Mouse (Mus musculus) CH12.LX (cell line): Measurements from ENCODE around the gene Actl6b. TPM values are rescaled to one million over a fixed set of nuclear protein-coding genes. Genes with fewer than 3 reads are reported as not detected.

Source experiments
- DNase-seq: peaks from one replicate; pipeline ENCODE4 v3.0.0-alpha.2; 2013; ENCODE audit errors: extremely low read depth
- H3K27ac ChIP-seq: 2 replicates; pipeline ENCODE4 v1.5.1; 2012; ENCODE audit warnings: low read depth, mild to moderate bottlenecking, control low read depth, moderate library complexity; ENCODE audit not compliant: insufficient read depth
- H3K27me3 ChIP-seq: replicated peaks from 2 replicates; pipeline ENCODE3; 2012; ENCODE audit warnings: inconsistent platforms
- H3K36me3 ChIP-seq, 2 experiments: replicated peaks in 1 of 2; 2 replicates each; pipeline versions ENCODE3 to v1.6.1; 2012; ENCODE audit warnings: inconsistent platforms in 1 of 2, low read length in 1 of 2, mild to moderate bottlenecking in 1 of 2, mixed read lengths in 1 of 2, moderate library complexity in 1 of 2; ENCODE audit not compliant: control insufficient read depth in 1 of 2, insufficient read depth in 1 of 2
- H3K4me1 ChIP-seq, 2 experiments: 2 replicates each; pipeline ENCODE4 v1.6.1; 2012; ENCODE audit warnings: inconsistent platforms in 1 of 2, moderate library complexity in 1 of 2; ENCODE audit not compliant: insufficient read depth in 2 of 2, control insufficient read depth in 1 of 2
- H3K4me2 ChIP-seq: 2 replicates; pipeline ENCODE4 v1.6.1; 2012; ENCODE audit warnings: low read depth, mild to moderate bottlenecking, control low read depth; ENCODE audit not compliant: poor library complexity, insufficient read depth, severe bottlenecking
- H3K4me3 ChIP-seq, 3 experiments: fragments of 150-350 bp in 1 of 3; sonication (generic) in 1 of 3; replicated peaks in 1 of 3; 2 replicates each; pipeline versions ENCODE3 to v1.5.1; 2011 to 2012; ENCODE audit warnings: low read depth in 2 of 3, low read length in 2 of 3, mild to moderate bottlenecking in 2 of 3, moderate library complexity in 2 of 3, control low read depth in 1 of 3, improper control_type of control experiment in 1 of 3, inconsistent platforms in 1 of 3, mixed read lengths in 1 of 3; ENCODE audit not compliant: poor library complexity in 1 of 3
- H3K79me2 ChIP-seq: replicated peaks from 2 replicates; pipeline ENCODE4 v1.6.1; 2012; ENCODE audit warnings: mild to moderate bottlenecking, moderate library complexity; ENCODE audit not compliant: control insufficient read depth, poor library complexity, insufficient read depth, severe bottlenecking; ENCODE audit errors: extremely low read depth
- H3K9ac ChIP-seq: 2 replicates; pipeline ENCODE4 v1.6.1; 2012; ENCODE audit warnings: low read depth, mild to moderate bottlenecking, control low read depth, moderate library complexity; ENCODE audit not compliant: insufficient read depth
- H3K9me3 ChIP-seq: replicated peaks from 2 replicates; pipeline ENCODE3; 2012; ENCODE audit warnings: low read length, inconsistent platforms, mixed read lengths
- CHD1 ChIP-seq: IDR thresholded peaks from 2 replicates; pipeline ENCODE4 v1.6.1; 2012; ENCODE audit warnings: low read depth, low read length, improper control_type of control experiment, inconsistent platforms
- CHD2 ChIP-seq: IDR thresholded peaks from 2 replicates; pipeline ENCODE4 v1.6.1; 2011; ENCODE audit warnings: low read length, improper control_type of control experiment
- E2F4 ChIP-seq: IDR thresholded peaks from 2 replicates; pipeline ENCODE4 v1.6.1; 2011; ENCODE audit warnings: low read depth, low read length, improper control_type of control experiment; ENCODE audit not compliant: insufficient replicate concordance
- ELF1 ChIP-seq: IDR thresholded peaks from 2 replicates; pipeline ENCODE4 v1.6.1; 2014; ENCODE audit warnings: low read depth, mild to moderate bottlenecking, inconsistent platforms, low read length, improper control_type of control experiment
- ETS1 ChIP-seq: conservative IDR thresholded peaks from 2 replicates; pipeline ENCODE4 v1.6.1; 2012; ENCODE audit warnings: low read depth, mild to moderate bottlenecking, inconsistent platforms, low read length, improper control_type of control experiment, moderate library complexity
- IRF4 ChIP-seq: IDR thresholded peaks from 2 replicates; pipeline ENCODE4 v1.6.1; 2014; ENCODE audit warnings: low read depth, mild to moderate bottlenecking, inconsistent platforms, low read length, improper control_type of control experiment
- JUN ChIP-seq: IDR thresholded peaks from 2 replicates; pipeline ENCODE4 v1.6.1; 2011; ENCODE audit warnings: low read depth, mild to moderate bottlenecking, low read length, improper control_type of control experiment, moderate library complexity; ENCODE audit not compliant: insufficient read depth
- JUND ChIP-seq: conservative IDR thresholded peaks from 2 replicates; pipeline ENCODE4 v1.6.1; 2011; ENCODE audit warnings: low read depth, low read length, improper control_type of control experiment
- KAT2A ChIP-seq: IDR thresholded peaks from 2 replicates; pipeline ENCODE4 v1.6.1; 2012; ENCODE audit warnings: low read length, improper control_type of control experiment, inconsistent platforms; ENCODE audit not compliant: insufficient replicate concordance
- MAX ChIP-seq: IDR thresholded peaks from 2 replicates; pipeline ENCODE4 v1.6.1; 2011; ENCODE audit warnings: low read length, improper control_type of control experiment
- MEF2A ChIP-seq: IDR thresholded peaks from 2 replicates; pipeline ENCODE4 v1.6.1; 2014; ENCODE audit warnings: low read depth, mild to moderate bottlenecking, inconsistent platforms, low read length, improper control_type of control experiment, borderline replicate concordance
- MXI1 ChIP-seq: IDR thresholded peaks from 2 replicates; pipeline ENCODE4 v1.6.1; 2011; ENCODE audit warnings: mild to moderate bottlenecking, low read depth, low read length, improper control_type of control experiment
- MYC ChIP-seq: IDR thresholded peaks from 2 replicates; pipeline ENCODE4 v1.6.1; 2011; ENCODE audit warnings: low read depth, mild to moderate bottlenecking, improper control_type of control experiment, low read length
- NELFE ChIP-seq: IDR thresholded peaks from 2 replicates; pipeline ENCODE4 v1.6.1; 2011; ENCODE audit warnings: low read depth, low read length, improper control_type of control experiment
- NRF1 ChIP-seq: IDR thresholded peaks from 2 replicates; pipeline ENCODE4 v1.6.1; 2014; ENCODE audit warnings: low read depth, mild to moderate bottlenecking, inconsistent platforms, low read length, improper control_type of control experiment, moderate library complexity
- POLR2A ChIP-seq: IDR thresholded peaks from 2 replicates; pipeline ENCODE4 v1.6.1; 2011; ENCODE audit warnings: low read depth, mild to moderate bottlenecking, improper control_type of control experiment, low read length
- SIN3A ChIP-seq: IDR thresholded peaks from 2 replicates; pipeline ENCODE4 v1.6.1; 2012; ENCODE audit warnings: low read length, improper control_type of control experiment, inconsistent platforms
- TCF12 ChIP-seq: IDR thresholded peaks from 2 replicates; pipeline ENCODE4 v1.6.1; 2014; ENCODE audit warnings: low read depth, mild to moderate bottlenecking, inconsistent platforms, low read length, improper control_type of control experiment
- UBTF ChIP-seq: IDR thresholded peaks from 2 replicates; pipeline ENCODE4 v1.6.1; 2012; ENCODE audit warnings: low read depth, mild to moderate bottlenecking, inconsistent platforms, low read length, improper control_type of control experiment, moderate library complexity
- USF1 ChIP-seq: IDR thresholded peaks from 2 replicates; pipeline ENCODE4 v1.6.1; 2014; ENCODE audit warnings: low read depth, mild to moderate bottlenecking, inconsistent platforms, low read length, improper control_type of control experiment
- USF2 ChIP-seq: conservative IDR thresholded peaks from 2 replicates; pipeline ENCODE4 v1.6.1; 2011; ENCODE audit warnings: low read depth, low read length, improper control_type of control experiment
- ZC3H11A ChIP-seq: IDR thresholded peaks from 2 replicates; pipeline ENCODE4 v1.6.1; 2012; ENCODE audit warnings: low read depth, mild to moderate bottlenecking, inconsistent platforms, low read length, improper control_type of control experiment
- ZKSCAN1 ChIP-seq: IDR thresholded peaks from 2 replicates; pipeline ENCODE4 v1.6.1; 2012; ENCODE audit warnings: low read depth, inconsistent platforms, low read length, improper control_type of control experiment, borderline replicate concordance
- ZNF384 ChIP-seq: IDR thresholded peaks from 2 replicates; pipeline ENCODE4 v1.6.1; 2012; ENCODE audit warnings: low read depth, low read length, improper control_type of control experiment, inconsistent platforms
- dilution Hi-C: fragments of 300-500 bp; cut with MboI; formaldehyde crosslinking; loops from 2 replicates; pipeline ENCODE4 v1.14.3; 2020; ENCODE audit warnings: low sequenced_read_pairs; ENCODE audit not compliant: extremely low pct_unique_long_range_greater_than_20kb, extremely low pct_ligation_motif_present
- in situ Hi-C: fragments of 300-500 bp; cut with MboI; formaldehyde crosslinking; loops from 3 replicates; pipeline ENCODE4 v1.14.3; 2019; ENCODE audit warnings: low sequenced_read_pairs, low pct_ligation_motif_present, low pct_unique_long_range_greater_than_20kb, mixed read lengths
- polyA plus RNA-seq: library from polyadenylated mRNA; unstranded; fragments of >175 nt; gene quantifications from 2 replicates; pipeline ENCODE4 v1.2.1, GENCODE M21; 2012; ENCODE audit warnings: low read depth; ENCODE audit not compliant: insufficient read length
- total RNA-seq, 2 experiments: library from RNA; depleted of rRNA; stranded (reverse); fragments of 300-350 nt in 1 of 2; fragments of >200 nt in 1 of 2; gene quantifications; 2 replicates each; pipeline ENCODE4 v1.2.3; 2012 to 2014

Gene Actl6b
- total and polyA plus RNA-seq, 3 experiments = not detected

GRCm38 (mm10) chr5:137568223-137568798 is 15.0 kb downstream of the Actl6b start:
- Histone ChIP-seq H3K4me2 (no peak overlapping the region), H3K27ac (no peak overlapping the region), H3K36me3 (no peaks in the 10 kb centered on the region), H3K4me1 (peaks cover 2 to 26% of the 10 kb centered on the region in 2 experiments), H3K9ac (no peak overlapping the region), H3K9me3 (no peaks in the 10 kb centered on the region), H3K4me3 (no peak overlapping the region), H3K27me3 (peaks cover 4% of the 10 kb centered on the region), H3K79me2 (no peaks in the 10 kb centered on the region)
- in situ Hi-C loops = loop anchor here (5.0 kb wide), 1 partner anchor 36 kb away; the partner anchor contains the start of genes Epo and Gnb2
- no peak for TF ChIP-seq MAX
- no peak for TF ChIP-seq NRF1
- no peak for TF ChIP-seq ELF1
- no peak for TF ChIP-seq E2F4
- dilution Hi-C loops = no loop called here
- no peak for DNase-seq

GRCm38 (mm10) chr5:137569031-137569430 is 15.7 kb downstream of the Actl6b start:
- dilution Hi-C loops = no loop called here
- Histone ChIP-seq H3K4me3 (peak overlapping the region; percentile 1 to 45 (median 29)), H3K27ac (no peak overlapping the region), H3K9ac (no peak overlapping the region), H3K4me2 (peak overlapping the region; percentile 70), H3K36me3 (no peaks in the 10 kb centered on the region), H3K9me3 (no peaks in the 10 kb centered on the region)
- in situ Hi-C loops = loop anchor here (5.0 kb wide), 1 partner anchor 37 kb away; the partner anchor contains the start of genes Epo and Gnb2
- DNase-seq = peak; percentile 54
- TF ChIP-seq MXI1 (no peak), KAT2A (no peak), USF1 (no peak), E2F4 (no peak), UBTF (no peak), CHD2 (no peak), JUN (no peak), JUND (no peak)
- TF ChIP-seq, all 38 proteins: peak for 0
- Histone ChIP-seq H3K4me1 (peaks cover 2 to 26% of the 10 kb centered on the region in 2 experiments), H3K27me3 (peaks cover 6% of the 10 kb centered on the region), H3K79me2 (no peaks in the 10 kb centered on the region)

GRCm38 (mm10) chr5:137569665-137570064 is 16.3 kb downstream of the Actl6b start, which contains the start of gene Tfr2:
Gene Tfr2, plus strand, starts transcription at chr5:137569840.
- no peaks in the 10 kb centered on the region for H3K79me2 ChIP-seq
- H3K27ac ChIP-seq = no peak within 1 kb of the TSS
- in situ Hi-C loops (loop anchor here (5.0 kb wide), 1 partner anchor 37 kb away; the partner anchor contains the start of genes Epo and Gnb2), dilution Hi-C loops (no loop called here)
- no peak within 1 kb of the TSS for H3K9ac ChIP-seq
- H3K4me1 ChIP-seq = peaks cover 2 to 26% of the 10 kb centered on the region in 2 experiments
- H3K36me3 ChIP-seq = no peaks in the 10 kb centered on the region
- no peaks in the 10 kb centered on the region for H3K9me3 ChIP-seq
- H3K27me3 ChIP-seq = peaks cover 10% of the 10 kb centered on the region
- peak within 1 kb of the TSS; percentile 1 to 45 (median 29) for H3K4me3 ChIP-seq
- DNase-seq = peak; percentile 80
- peak within 1 kb of the TSS; percentile 70 for H3K4me2 ChIP-seq
- TF ChIP-seq USF2 = no peak
- TF ChIP-seq JUND = no peak
- no peak for TF ChIP-seq IRF4
- peak; percentile 17; the same call in 1 of the 2 replicates for TF ChIP-seq TCF12
- TF ChIP-seq ZC3H11A = no peak
- no peak for TF ChIP-seq SIN3A
- peak; percentile 49 for TF ChIP-seq POLR2A
- no peak for TF ChIP-seq MEF2A
- TF ChIP-seq CHD1 = no peak
- no peak for TF ChIP-seq ZNF384
- no peak for TF ChIP-seq KAT2A
- no peak for TF ChIP-seq UBTF
- TF ChIP-seq JUN = no peak
- TF ChIP-seq ZKSCAN1 = no peak
- TF ChIP-seq USF1 = no peak
- 0 out of 2 replicates have a peak, but pooled peaks have one; percentile 44 for TF ChIP-seq NELFE
- no peak for TF ChIP-seq ETS1
- no peak for TF ChIP-seq MYC
- no peak for TF ChIP-seq CHD2
